Mouse (Mus musculus) stomach, embryonic 14.5 days (tissue): ENCODE measurements at regions not wholly inside any gene's neighbourhood (a gene's known extent, or its start where the extent isn't known, plus 50 kb on each side); places are given as distances from the start of the nearest gene placed in this dataset.

ENCODE experiments used
- ATAC-seq: fragments of 200-750 bp; cut with Nextera tagmentation; 2 replicates; pipeline ENCODE4 v1.8.0; 2017; ENCODE audit warnings: low read depth, moderate TSS enrichment; ENCODE audit not compliant: insufficient number of reproducible peaks, insufficient read depth, low FRiP score
- H3K27ac ChIP-seq: fragments of 300-500 bp; sonication (generic); 2 replicates; pipeline ENCODE4 v1.5.1; 2014; ENCODE audit warnings: mild to moderate bottlenecking, low read length, moderate library complexity, mixed read lengths
- H3K27me3 ChIP-seq: fragments of 300-500 bp; sonication (generic); 2 replicates; pipeline ENCODE4 v1.6.1; 2014; ENCODE audit warnings: low read length, control low read depth, mixed read lengths; ENCODE audit not compliant: control insufficient read depth, insufficient read depth
- H3K36me3 ChIP-seq: fragments of 300-500 bp; sonication (generic); 2 replicates; pipeline ENCODE4 v1.6.1; 2014; ENCODE audit warnings: mild to moderate bottlenecking, control low read depth, low read length, moderate library complexity, mixed read lengths; ENCODE audit not compliant: control insufficient read depth, insufficient read depth
- H3K4me1 ChIP-seq: fragments of 300-500 bp; sonication (generic); 2 replicates; pipeline ENCODE4 v1.6.1; 2014; ENCODE audit warnings: low read length, control low read depth, mixed read lengths; ENCODE audit not compliant: control insufficient read depth, insufficient read depth
- H3K4me2 ChIP-seq: fragments of 300-500 bp; sonication (generic); replicated peaks from 2 replicates; pipeline ENCODE4 v1.6.1; 2014; ENCODE audit warnings: low read depth, low read length, control low read depth
- H3K4me3 ChIP-seq: fragments of 300-500 bp; sonication (generic); 2 replicates; pipeline ENCODE4 v1.5.1; 2014; ENCODE audit warnings: low read depth, low read length, control low read depth
- H3K9ac ChIP-seq: fragments of 300-500 bp; sonication (generic); replicated peaks from 2 replicates; pipeline ENCODE4 v1.6.1; 2014; ENCODE audit warnings: low read depth, mild to moderate bottlenecking, control low read depth, low read length, moderate library complexity, mixed read lengths
- H3K9me3 ChIP-seq: fragments of 300-500 bp; sonication (generic); 2 replicates; pipeline ENCODE4 v1.6.1; 2016; ENCODE audit warnings: low read depth, low read length, control low read depth; ENCODE audit not compliant: control insufficient read depth
- WGBS: fragments of 180-500 bp; shearing (Covaris S2); extraction: QIAGEN DNeasy Blood & Tissue Kit; methylation state at CpG from one replicate; pipeline ENCODE4 v1.1.7; 2014; 5-methylcytosine and 5-hydroxymethylcytosine counted together

GRCm38 (mm10) chr11:63481676-63482310 lies 353.0 kb downstream of the Pmp22 start:
- no peak overlapping the region for H3K4me2 ChIP-seq
- no peak overlapping the region for H3K4me3 ChIP-seq
- H3K4me1 ChIP-seq: no peaks in the 10 kb centered on the region
- no peak overlapping the region for H3K27ac ChIP-seq
- 80% methylated on average over 7 of the region's 7 CpGs for WGBS
- no peaks in the 10 kb centered on the region for H3K36me3 ChIP-seq
- H3K9ac ChIP-seq: no peak overlapping the region
- ATAC-seq: no peak
- H3K9me3 ChIP-seq: no peaks in the 10 kb centered on the region
- H3K27me3 ChIP-seq: no peaks in the 10 kb centered on the region

- Histone ChIP-seq H3K27me3 (no peaks in the 10 kb centered on the region), H3K4me3 (no peak overlapping the region), H3K36me3 (no peaks in the 10 kb centered on the region), H3K4me1 (no peaks in the 10 kb centered on the region), H3K27ac (no peak overlapping the region), H3K9me3 (no peaks in the 10 kb centered on the region), H3K4me2 (no peak overlapping the region), H3K9ac (no peak overlapping the region)
- ATAC-seq: no peak
- WGBS: 60% methylated on average over 6 of the region's 6 CpGs
These were observed 353.8 kb downstream of the Pmp22 start for GRCm38 (mm10) chr11:63482593-63482992.

GRCm38 (mm10) chr11:63487203-63487602 lies 358.4 kb downstream of the Pmp22 start:
- Histone ChIP-seq H3K27me3 (no peaks in the 10 kb centered on the region), H3K4me2 (no peak overlapping the region), H3K9me3 (no peaks in the 10 kb centered on the region), H3K4me3 (no peak overlapping the region), H3K4me1 (no peaks in the 10 kb centered on the region), H3K36me3 (no peaks in the 10 kb centered on the region), H3K9ac (no peak overlapping the region), H3K27ac (no peak overlapping the region)
- 24% methylated on average over 2 of the region's 2 CpGs for WGBS
- no peak for ATAC-seq

GRCm38 (mm10) chr11:63502181-63502580 lies 373.4 kb downstream of the Pmp22 start:
- Histone ChIP-seq H3K4me2 (no peak overlapping the region), H3K9ac (no peak overlapping the region), H3K4me3 (no peak overlapping the region), H3K4me1 (no peaks in the 10 kb centered on the region), H3K27ac (no peak overlapping the region), H3K36me3 (no peaks in the 10 kb centered on the region), H3K27me3 (no peaks in the 10 kb centered on the region), H3K9me3 (no peaks in the 10 kb centered on the region)
- no peak for ATAC-seq
- WGBS: 44% methylated on average over 5 of the region's 5 CpGs

GRCm38 (mm10) chr11:63507387-63507786 lies 378.6 kb downstream of the Pmp22 start:
- no peak overlapping the region for H3K9ac ChIP-seq
- WGBS: 80% methylated on average over 8 of the region's 8 CpGs
- no peaks in the 10 kb centered on the region for H3K27me3 ChIP-seq
- no peaks in the 10 kb centered on the region for H3K36me3 ChIP-seq
- no peak overlapping the region for H3K27ac ChIP-seq
- H3K4me1 ChIP-seq: no peaks in the 10 kb centered on the region
- H3K9me3 ChIP-seq: no peaks in the 10 kb centered on the region
- H3K4me2 ChIP-seq: no peak overlapping the region
- no peak overlapping the region for H3K4me3 ChIP-seq
- ATAC-seq: no peak

GRCm38 (mm10) chr11:63508727-63509126 lies 379.9 kb downstream of the Pmp22 start:
- Histone ChIP-seq H3K4me1 (no peaks in the 10 kb centered on the region), H3K9me3 (peaks cover 7% of the 10 kb centered on the region; the same call in 1 of the 2 replicates), H3K4me3 (no peak overlapping the region), H3K27me3 (no peaks in the 10 kb centered on the region), H3K27ac (no peak overlapping the region), H3K4me2 (no peak overlapping the region), H3K36me3 (no peaks in the 10 kb centered on the region), H3K9ac (no peak overlapping the region)
- ATAC-seq: no peak
- 87% methylated on average over 2 of the region's 2 CpGs for WGBS

GRCm38 (mm10) chr11:63510611-63511010 lies 381.8 kb downstream of the Pmp22 start:
- no peak overlapping the region for H3K9ac ChIP-seq
- ATAC-seq: no peak
- no peak overlapping the region for H3K27ac ChIP-seq
- no peak overlapping the region for H3K4me2 ChIP-seq
- H3K4me3 ChIP-seq: no peak overlapping the region
- no peaks in the 10 kb centered on the region for H3K27me3 ChIP-seq
- no peaks in the 10 kb centered on the region for H3K36me3 ChIP-seq
- H3K9me3 ChIP-seq: peaks cover 7% of the 10 kb centered on the region; the same call in 1 of the 2 replicates
- no peaks in the 10 kb centered on the region for H3K4me1 ChIP-seq
- WGBS: 92% methylated on average over 7 of the region's 7 CpGs

- no peak overlapping the region for H3K9ac ChIP-seq
These were observed 385.8 kb downstream of the Pmp22 start for GRCm38 (mm10) chr11:63514615-63515014.

GRCm38 (mm10) chr11:63518847-63519246 lies 390.1 kb downstream of the Pmp22 start:
- no peak overlapping the region for H3K9ac ChIP-seq
- H3K9me3 ChIP-seq: no peaks in the 10 kb centered on the region
- peak; percentile 86 for ATAC-seq
- H3K36me3 ChIP-seq: no peaks in the 10 kb centered on the region
- no peaks in the 10 kb centered on the region for H3K27me3 ChIP-seq
- H3K4me1 ChIP-seq: 0 out of 2 replicates have a peak, but pooled peaks cover 5% of the 10 kb centered on the region
- H3K4me2 ChIP-seq: no peak overlapping the region
- H3K4me3 ChIP-seq: no peak overlapping the region
- 38% methylated on average over 6 of the region's 6 CpGs for WGBS
- no peak overlapping the region; the same call in 1 of the 2 replicates for H3K27ac ChIP-seq

More at GRCm38 (mm10) chr11:63514615-63515014, 385.8 kb downstream of the Pmp22 start:
- H3K4me2 ChIP-seq: no peak overlapping the region
- H3K27ac ChIP-seq: no peak overlapping the region
- no peak overlapping the region for H3K4me3 ChIP-seq
- H3K4me1 ChIP-seq: 0 out of 2 replicates have a peak, but pooled peaks cover 5% of the 10 kb centered on the region
- ATAC-seq: no peak
- 90% methylated on average over 3 of the region's 3 CpGs for WGBS
- H3K27me3 ChIP-seq: no peaks in the 10 kb centered on the region
- H3K9me3 ChIP-seq: peaks cover 7% of the 10 kb centered on the region; the same call in 1 of the 2 replicates
- H3K36me3 ChIP-seq: no peaks in the 10 kb centered on the region
